Mouse (Mus musculus): Measurements from ENCODE around the gene Slu7. TPM values are rescaled to one million over a fixed set of nuclear protein-coding genes. Genes with fewer than 3 reads are reported as not detected.

Gene Slu7
- total RNA-seq, 2 experiments from 2014 or later = 28.4 to 29.0 TPM

DNA sequence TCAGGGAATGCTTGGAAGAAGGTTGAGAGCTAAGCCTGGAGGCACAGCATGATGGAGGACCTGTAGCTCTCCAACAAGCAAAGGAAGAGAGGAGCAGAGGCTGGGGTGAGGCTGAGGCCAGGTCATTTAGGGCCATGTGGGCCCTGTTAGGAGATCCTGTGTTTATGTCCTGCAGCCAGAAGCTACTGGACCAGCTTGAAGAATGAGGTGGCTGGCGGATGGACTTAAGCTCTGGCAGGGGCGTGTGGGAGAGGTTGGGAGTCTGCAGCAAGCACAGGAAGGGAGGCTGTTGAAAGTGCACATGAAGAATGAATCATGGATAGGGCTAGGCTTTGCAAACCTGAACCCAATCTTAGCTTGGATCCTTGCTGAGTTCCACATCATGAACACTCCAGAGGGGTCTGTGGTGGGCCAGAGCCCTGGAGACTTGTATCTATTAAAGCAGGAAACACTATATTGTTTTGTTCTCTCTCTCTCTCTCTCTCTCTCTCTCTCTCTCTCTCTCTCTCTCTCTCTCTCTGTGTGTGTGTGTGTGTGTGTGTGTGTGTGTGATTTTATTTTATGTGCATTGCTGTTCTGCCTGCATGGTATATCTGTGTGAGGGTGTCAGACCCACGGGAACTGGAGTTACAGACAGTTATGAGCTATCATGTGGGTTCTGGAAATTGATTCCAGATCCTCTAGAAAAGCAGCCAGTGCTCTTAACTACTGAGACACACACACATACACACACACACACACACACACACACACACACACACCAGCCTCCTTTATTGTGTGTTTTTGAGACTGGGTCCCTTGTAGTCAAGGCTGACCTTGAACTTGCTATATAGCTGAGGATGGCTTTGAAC lies 48.4 kb downstream of the Slu7 start:
- intact Hi-C loops (cut with DNase I) = no loop called here
- peak; percentile 29 to 53 for DNase-seq

- DNase-seq = peak; percentile 61 to 69
- intact Hi-C loops (cut with DNase I) = no loop called here
Measured at GRCm38 (mm10) chr11:43483122-43483792, 49.7 kb downstream of the Slu7 start.

- DNase-seq = peak; percentile 35 to 48
- intact Hi-C loops (cut with DNase I) = no loop called here
Measured at GRCm38 (mm10) chr11:43484057-43484456, 50.5 kb downstream of the Slu7 start.

DNA sequence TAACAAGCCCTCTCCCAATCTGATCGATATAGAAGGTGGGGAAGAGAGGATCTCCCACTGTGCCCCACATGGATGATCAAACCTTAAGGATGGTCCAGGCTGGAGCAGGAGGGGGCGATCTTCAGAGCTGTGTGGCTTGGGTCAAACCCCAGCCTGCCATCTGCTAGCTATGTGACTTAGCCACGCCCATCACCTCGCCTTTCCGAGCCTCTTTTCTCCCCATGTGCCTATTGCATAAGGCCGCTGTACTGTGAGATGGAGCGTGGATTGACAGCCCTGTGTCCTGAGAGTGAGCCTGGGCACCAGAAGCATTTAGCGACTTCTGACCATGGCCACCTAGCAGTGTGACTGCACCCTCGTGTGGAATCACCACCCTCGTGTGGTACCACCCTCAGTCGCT lies 51.1 kb downstream of the Slu7 start:
- DNase-seq = no peak
- intact Hi-C loops (cut with DNase I) = no loop called here

GRCm38 (mm10) chr11:43485855-43486254 lies 52.3 kb downstream of the Slu7 start:
- intact Hi-C loops (cut with DNase I) = no loop called here

DNA sequence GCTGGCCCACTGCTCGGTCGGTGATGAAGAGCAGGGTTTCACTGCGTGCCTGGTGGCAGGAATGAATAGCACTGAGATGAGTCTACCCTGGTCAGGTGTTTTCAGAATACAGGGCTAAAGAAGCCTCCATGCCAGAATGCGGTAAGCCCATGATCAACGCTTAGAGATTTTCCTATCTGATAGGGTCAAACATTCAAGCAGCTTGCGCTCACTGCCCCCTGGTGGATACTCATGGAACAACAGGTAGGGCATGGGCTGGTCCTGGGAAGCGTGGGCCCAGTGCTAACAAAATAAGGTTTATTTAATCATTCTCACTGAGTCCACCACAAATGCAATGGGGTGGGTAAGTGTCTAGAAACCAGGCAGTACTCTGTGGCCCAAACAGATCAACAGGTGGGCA lies 59.1 kb downstream of the Slu7 start:
- DNase-seq = peak; percentile 78 to 88

More at GRCm38 (mm10) chr11:43485855-43486254, 52.3 kb downstream of the Slu7 start:
- DNase-seq = no peak

GRCm38 (mm10) chr11:43493815-43494409 lies 60.4 kb downstream of the Slu7 start:
- intact Hi-C loops (cut with DNase I) = loop anchor here (1.0 to 2.0 kb wide), 5 partner anchors 35 to 119 kb away; partner anchors contain the start of gene Ccnjl
- peak; percentile 73 to 83 for DNase-seq

More for the DNA sequence above, 59.1 kb downstream of the Slu7 start:
- intact Hi-C loops (cut with DNase I) = loop anchor here (2.0 kb wide), 1 partner anchor 40 kb away; no protein-coding TSS in a partner anchor

DNA sequence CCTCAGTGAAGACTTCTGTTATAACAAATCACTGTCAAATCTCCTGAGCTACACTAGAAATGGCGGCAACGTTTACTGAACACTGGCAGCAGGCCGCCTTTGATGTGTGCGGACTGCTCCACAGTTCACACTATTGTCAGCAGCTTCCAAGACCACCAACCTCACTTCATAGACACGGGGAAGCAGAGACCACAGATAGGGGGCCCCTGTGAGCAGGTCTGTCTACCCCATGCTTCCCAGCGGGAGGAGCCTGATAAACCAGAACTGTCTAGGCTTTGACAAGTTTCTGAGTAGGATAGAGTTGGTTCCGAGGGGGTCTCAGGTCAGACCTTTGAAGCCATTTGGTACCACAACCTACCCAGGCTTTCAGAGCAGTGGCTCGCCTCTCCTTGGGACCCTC lies 61.5 kb downstream of the Slu7 start:
- DNase-seq = no peak
- intact Hi-C loops (cut with DNase I) = loop anchor here (2.0 kb wide), 2 partner anchors 34 to 62 kb away; partner anchors contain the start of gene Ccnjl

DNA sequence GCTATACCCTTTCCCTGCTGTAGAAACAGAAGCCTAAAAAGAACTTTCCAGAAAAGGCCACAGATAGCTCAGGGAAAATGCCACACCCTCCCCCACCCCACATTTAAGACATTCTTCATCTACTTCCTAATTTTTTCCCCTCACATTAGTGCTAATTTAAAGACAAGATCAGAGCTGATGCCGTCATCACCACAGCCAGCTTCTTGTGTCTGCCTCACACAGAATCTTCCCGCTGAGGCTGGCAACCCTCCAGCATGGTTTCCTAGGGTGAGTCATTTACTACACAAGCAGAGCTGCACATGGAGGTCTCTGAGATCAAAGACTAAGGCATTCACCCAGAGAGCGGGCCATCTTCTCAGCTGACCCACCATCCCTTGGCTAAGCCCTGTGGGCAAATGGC lies 62.0 kb downstream of the Slu7 start:
- intact Hi-C loops (cut with DNase I) = loop anchor here (2.0 kb wide), 2 partner anchors 33 to 61 kb away; partner anchors contain the start of gene Ccnjl
- DNase-seq = peak; percentile 63 to 64

Other genes with a start within 250 kb of the Slu7 start
- gene Pttg1, start 7.5 kb upstream of the Slu7 start, total RNA-seq (2021) = 10 to 100 TPM; 55.6 to 58.5 TPM
- 1 to 10 TPM; 10.0 TPM for gene C1qtnf2, start 40.5 kb downstream of the Slu7 start, total RNA-seq (2021)
- gene Ccnjl, start 95.0 kb downstream of the Slu7 start, total RNA-seq (2021) = 1 to 10 TPM; 7.4 to 8.5 TPM
- 1 to 10 TPM; 1.2 to 1.6 TPM for gene 4933415A04Rik, start 153.3 kb downstream of the Slu7 start, total RNA-seq (2021)
- gene Fabp6, start 167.8 kb downstream of the Slu7 start, total RNA-seq (2021) = not detected
- gene Pwwp2a, start 248.3 kb downstream of the Slu7 start, total RNA-seq (2021) = 10 to 100 TPM; 26.1 to 27.7 TPM

All from heart, postnatal 14 days (tissue).